27 mouse cellular contexts compared by ENCODE assay signal in genomic region chr14:118239351-118239750, GRCm38 (mm10). TPM values are rescaled to one million over a fixed set of nuclear protein-coding genes. Genes with fewer than 3 reads are reported as not detected.
DNase-seq lines count a peak whose midpoint lies in the region; ATAC-seq and TF ChIP-seq lines count a peak whose summit lies in the region.
"Had no signal": no experiment of that assay in that cellular context is flagged by ENCODE, and none has a peak within 500 bp of the region (broad histone marks: within the 10 kb centered on the region; RNA-seq: fewer than 3 reads in every experiment).

No protein-coding gene starts in this region.

- DNase-seq in hindbrain, embryonic 11.5 days (ENCODE audit: low spot score) = peak; percentile 18
- DNase-seq in hindbrain, embryonic 14.5 days (ENCODE audit: low spot score) = no peak
- DNase-seq in CH12.LX (ENCODE audit: extremely low read depth) = no peak
- peak; percentile 46 for DNase-seq in midbrain, embryonic 14.5 days
- no peak for DNase-seq in left cerebral cortex, postnatal 10 days (ENCODE audit: extremely low spot score in 1 of 2, low spot score in 2 of 2)
- DNase-seq in left cerebral cortex, adult 9 months (ENCODE audit: low spot score in 2 of 2) = no peak
- DNase-seq: adrenal gland, adult 2 months; cerebellum, adult 11-12 months; cerebellum, postnatal 25 days; gastrocnemius, adult 2 months; heart, postnatal 10 days; kidney, adult 8-10 months; kidney, postnatal 25 days; lung, adult 2 months had no signal

- H3K4me2 ChIP-seq in hindbrain, embryonic 11.5 days (replicated peaks; ENCODE audit: low read depth, low read length) = no peak overlapping the region
- H3K4me2 ChIP-seq in hindbrain, embryonic 14.5 days (replicated peaks) = no peak overlapping the region
- 0 out of 2 replicates have a peak overlapping the region, but pooled peaks have one; percentile 16 for H3K4me2 ChIP-seq in CH12.LX (ENCODE audit: insufficient read depth, low read depth, poor library complexity, severe bottlenecking)
- peak overlapping the region; percentile 43 for H3K4me2 ChIP-seq in midbrain, embryonic 14.5 days (ENCODE audit: low read length)
- H3K4me2 ChIP-seq: embryonic facial prominence, embryonic 12.5 days; heart, embryonic 11.5 days; limb, embryonic 12.5 days; liver, embryonic 12.5 days; stomach, embryonic 15.5 days had no signal

- no peak for TF ChIP-seq CTCF in CH12.LX (conservative IDR thresholded peaks at IDR 0.05 in 1 of 2, IDR thresholded peaks at IDR 0.05 in 1 of 2; ENCODE audit: low read depth in 2 of 2, low read length in 2 of 2)
- TF ChIP-seq CTCF in cortical plate, adult 2 months (IDR thresholded peaks at IDR 0.05; ENCODE audit: extremely low read depth, insufficient read depth, low read length) = 0 out of 2 replicates have a peak, but pooled peaks have one; percentile 15

- dilution Hi-C loops in CH12.LX (cut with MboI; ENCODE audit: extremely low pct_ligation_motif_present, extremely low pct_unique_long_range_greater_than_20kb, low sequenced_read_pairs) = no loop called here

- intact Hi-C loops in left cerebral cortex, postnatal 10 days (cut with DNase I) = loop anchor here (5.0 kb wide), 2 partner anchors 83 to 353 kb away; no protein-coding TSS in a partner anchor

- H3K27me3 ChIP-seq in hindbrain, embryonic 11.5 days (ENCODE audit: control insufficient read depth, insufficient read depth, low read length) = peaks cover 15% of the 10 kb centered on the region
- peaks cover 42% of the 10 kb centered on the region for H3K27me3 ChIP-seq in hindbrain, embryonic 14.5 days (ENCODE audit: control insufficient read depth, insufficient read depth, low read length)
- H3K27me3 ChIP-seq in CH12.LX (replicated peaks) = no peaks in the 10 kb centered on the region
- peaks cover 18% of the 10 kb centered on the region for H3K27me3 ChIP-seq in midbrain, embryonic 14.5 days (ENCODE audit: control insufficient read depth, insufficient read depth, low read length)

- whole genome bisulfite sequencing in hindbrain, embryonic 11.5 days = 17% methylated on average over 7 of the region's 8 CpGs
- 14% methylated on average over 8 of the region's 8 CpGs for WGBS in hindbrain, embryonic 14.5 days
- 8% methylated on average over 8 of the region's 8 CpGs for WGBS in midbrain, embryonic 14.5 days

- no peak for TF ChIP-seq POLR2A in CH12.LX (IDR thresholded peaks at IDR 0.05; ENCODE audit: low read depth, low read length)
- TF ChIP-seq POLR2A in cortical plate, adult 2 months (IDR thresholded peaks at IDR 0.05; ENCODE audit: extremely low read depth, insufficient read depth, low read length) = no peak

- peaks cover 8% of the 10 kb centered on the region for H3K9me3 ChIP-seq in hindbrain, embryonic 11.5 days (ENCODE audit: control insufficient read depth, low read length)
- H3K9me3 ChIP-seq in hindbrain, embryonic 14.5 days (ENCODE audit: control insufficient read depth, low read length) = peaks cover 19% of the 10 kb centered on the region
- peaks cover 24% of the 10 kb centered on the region for H3K9me3 ChIP-seq in CH12.LX (replicated peaks; ENCODE audit: low read length)
- peaks cover 17% of the 10 kb centered on the region for H3K9me3 ChIP-seq in midbrain, embryonic 14.5 days (ENCODE audit: control insufficient read depth, low read length)
- H3K9me3 ChIP-seq: liver, embryonic 12.5 days; stomach, embryonic 15.5 days had no signal

- H3K4me1 ChIP-seq in hindbrain, embryonic 11.5 days (replicated peaks; ENCODE audit: control insufficient read depth, insufficient read depth, low read length) = no peaks in the 10 kb centered on the region; the same call in 1 of the 2 replicates
- peaks cover 21% of the 10 kb centered on the region; the same call in 1 of the 2 replicates for H3K4me1 ChIP-seq in hindbrain, embryonic 14.5 days (replicated peaks; ENCODE audit: control insufficient read depth, insufficient read depth, low read length)
- H3K4me1 ChIP-seq in CH12.LX (ENCODE audit: control insufficient read depth in 1 of 2, insufficient read depth in 2 of 2) = peaks cover 8 to 21% of the 10 kb centered on the region in 2 experiments
- no peaks in the 10 kb centered on the region for H3K4me1 ChIP-seq in cortical plate, adult 2 months (ENCODE audit: control insufficient read depth, insufficient read depth, low read length)
- H3K4me1 ChIP-seq in midbrain, embryonic 14.5 days (ENCODE audit: control insufficient read depth, insufficient read depth, low read length) = 0 out of 2 replicates have a peak, but pooled peaks cover 8% of the 10 kb centered on the region

- TF ChIP-seq RAD21 in CH12.LX (IDR thresholded peaks at IDR 0.05; ENCODE audit: low read depth, low read length) = no peak; the same call in 1 of the 2 replicates

- no peak overlapping the region for H3K4me3 ChIP-seq in hindbrain, embryonic 11.5 days (ENCODE audit: low read depth, low read length)
- H3K4me3 ChIP-seq in hindbrain, embryonic 14.5 days (replicated peaks; ENCODE audit: low read length) = no peak overlapping the region
- no peak overlapping the region for H3K4me3 ChIP-seq in CH12.LX (replicated peaks in 1 of 3; ENCODE audit: low read depth in 2 of 3, low read length in 2 of 3, poor library complexity in 1 of 3)
- no peak overlapping the region for H3K4me3 ChIP-seq in cortical plate, adult 2 months (ENCODE audit: insufficient read depth, low read length)
- H3K4me3 ChIP-seq in midbrain, embryonic 14.5 days (replicated peaks; ENCODE audit: low read depth, low read length) = no peak overlapping the region
- H3K4me3 ChIP-seq: embryonic facial prominence, embryonic 12.5 days; erythroblast, embryonic 14.5 days; gastrocnemius, adult 2 months; left cerebral cortex, adult 2 months; limb, embryonic 12.5 days; liver, embryonic 12.5 days; megakaryocyte, embryonic 14.5 days; myocyte; stomach, embryonic 15.5 days had no signal

- no peak for TF ChIP-seq EP300 in CH12.LX (IDR thresholded peaks at IDR 0.05; ENCODE audit: low read length)

- no peaks in the 10 kb centered on the region for H3K79me2 ChIP-seq in CH12.LX (replicated peaks; ENCODE audit: control insufficient read depth, extremely low read depth, insufficient read depth, poor library complexity, severe bottlenecking)

- ATAC-seq in hindbrain, embryonic 11.5 days (ENCODE audit: low FRiP score) = no peak
- ATAC-seq in hindbrain, embryonic 14.5 days (ENCODE audit: low FRiP score) = no peak
- no peak for ATAC-seq in midbrain, embryonic 14.5 days (ENCODE audit: low FRiP score, low TSS enrichment)
- ATAC-seq: liver, embryonic 12.5 days had no signal

- H3K9ac ChIP-seq in hindbrain, embryonic 11.5 days (ENCODE audit: low read depth, low read length) = no peak overlapping the region
- no peak overlapping the region for H3K9ac ChIP-seq in hindbrain, embryonic 14.5 days
- no peak overlapping the region for H3K9ac ChIP-seq in CH12.LX (ENCODE audit: insufficient read depth, low read depth)
- H3K9ac ChIP-seq in midbrain, embryonic 14.5 days (replicated peaks; ENCODE audit: low read length) = no peak overlapping the region
- H3K9ac ChIP-seq: embryonic facial prominence, embryonic 12.5 days; limb, embryonic 12.5 days; liver, embryonic 12.5 days; stomach, embryonic 15.5 days had no signal

- no peaks in the 10 kb centered on the region for H3K36me3 ChIP-seq in hindbrain, embryonic 11.5 days (ENCODE audit: control insufficient read depth, insufficient read depth, low read length)
- no peaks in the 10 kb centered on the region for H3K36me3 ChIP-seq in hindbrain, embryonic 14.5 days (replicated peaks; ENCODE audit: control insufficient read depth, insufficient read depth)
- H3K36me3 ChIP-seq in CH12.LX (replicated peaks in 1 of 2; ENCODE audit: control insufficient read depth in 1 of 2, insufficient read depth in 1 of 2, low read length in 1 of 2) = no peaks in the 10 kb centered on the region
- H3K36me3 ChIP-seq in midbrain, embryonic 14.5 days (ENCODE audit: control insufficient read depth, insufficient read depth, low read length) = no peaks in the 10 kb centered on the region
- H3K36me3 ChIP-seq: embryonic facial prominence, embryonic 12.5 days; limb, embryonic 12.5 days; liver, embryonic 12.5 days; stomach, embryonic 15.5 days had no signal

- H3K27ac ChIP-seq in hindbrain, embryonic 11.5 days (ENCODE audit: low read depth, low read length) = no peak overlapping the region
- no peak overlapping the region for H3K27ac ChIP-seq in hindbrain, embryonic 14.5 days
- H3K27ac ChIP-seq in CH12.LX (ENCODE audit: insufficient read depth, low read depth) = no peak overlapping the region
- H3K27ac ChIP-seq in cortical plate, adult 2 months (ENCODE audit: insufficient read depth, low read length) = no peak overlapping the region
- no peak overlapping the region for H3K27ac ChIP-seq in midbrain, embryonic 14.5 days (replicated peaks; ENCODE audit: low read depth, low read length)
- H3K27ac ChIP-seq: embryonic facial prominence, embryonic 12.5 days; gastrocnemius, adult 2 months; left cerebral cortex, adult 2 months; limb, embryonic 12.5 days; liver, embryonic 12.5 days; stomach, embryonic 15.5 days had no signal

- in situ Hi-C loops in CH12.LX (cut with MboI; ENCODE audit: low pct_ligation_motif_present, low pct_unique_long_range_greater_than_20kb, low sequenced_read_pairs) = no loop called here

TF ChIP-seq in CH12.LX, 34 proteins besides CTCF, POLR2A, EP300 and RAD21 (continues in another document):
- TF ChIP-seq JUN (IDR thresholded peaks at IDR 0.05; ENCODE audit: insufficient read depth, low read depth, low read length) = no peak
- TF ChIP-seq MAX (IDR thresholded peaks at IDR 0.05; ENCODE audit: low read length) = no peak
- no peak for TF ChIP-seq USF1 (IDR thresholded peaks at IDR 0.05; ENCODE audit: low read depth, low read length)
- no peak for TF ChIP-seq E2F4 (IDR thresholded peaks at IDR 0.05; ENCODE audit: insufficient replicate concordance, low read depth, low read length)
- TF ChIP-seq ZMIZ1 (IDR thresholded peaks at IDR 0.05; ENCODE audit: low read depth, low read length) = no peak

RNA-seq across cellular contexts. Expression of gene Sox21, which starts 2.5 kb away (rescaled TPM):
- 10.7 and 12.6 TPM in 2 replicates for polyA plus RNA-seq in hindbrain, embryonic 11.5 days (2014; fragmentation: Nextera tagmentation; extraction: Ambion mirVana)
- polyA plus RNA-seq in hindbrain, embryonic 14.5 days (2014; fragmentation: Nextera tagmentation; extraction: Ambion mirVana) = 5.9 and 9.3 TPM in 2 replicates
- not detected in 2 replicates for total RNA-seq in CH12.LX (2012; rRNA removed)
- not detected in 2 replicates for total RNA-seq in CH12.LX (2014; rRNA removed)
- not detected in 2 replicates for polyA plus RNA-seq in CH12.LX (2012; ENCODE audit: insufficient read length, low read depth)
- polyA plus RNA-seq in cortical plate, adult 2 months (2012; rRNA removed) = 8.5 and 9.6 TPM in 2 replicates
- polyA plus RNA-seq in midbrain, embryonic 14.5 days (2014; fragmentation: Nextera tagmentation; extraction: Ambion mirVana) = 18.4 and 22.2 TPM in 2 replicates
- total RNA-seq in left cerebral cortex, postnatal 10 days (2021) = 1 to 10 TPM; 6.2 to 9.7 TPM
- total RNA-seq: adrenal gland, adult 2 months; gastrocnemius, adult 2 months; heart, postnatal 10 days; neutrophil, adult 5-6 weeks had no signal
- polyA plus RNA-seq: myocyte had no signal

RNA-seq across cellular contexts. Expression of gene Gm9376, which starts 27.4 kb away (rescaled TPM):
- not detected in 2 replicates for polyA plus RNA-seq in hindbrain, embryonic 11.5 days (2014; fragmentation: Nextera tagmentation; extraction: Ambion mirVana)
- polyA plus RNA-seq in hindbrain, embryonic 14.5 days (2014; fragmentation: Nextera tagmentation; extraction: Ambion mirVana) = not detected in 2 replicates
- not detected in 2 replicates for total RNA-seq in CH12.LX (2012; rRNA removed)
- total RNA-seq in CH12.LX (2014; rRNA removed) = not detected in 2 replicates
- not detected in 2 replicates for polyA plus RNA-seq in CH12.LX (2012; ENCODE audit: insufficient read length, low read depth)
- not detected in 2 replicates for polyA plus RNA-seq in cortical plate, adult 2 months (2012; rRNA removed)
- not detected in 2 replicates for polyA plus RNA-seq in midbrain, embryonic 14.5 days (2014; fragmentation: Nextera tagmentation; extraction: Ambion mirVana)
- not detected for total RNA-seq in left cerebral cortex, postnatal 10 days (2021)
- total RNA-seq: adrenal gland, adult 2 months; gastrocnemius, adult 2 months; heart, postnatal 10 days; left cerebral cortex, adult 2 months; neutrophil, adult 5-6 weeks had no signal
- polyA plus RNA-seq: adrenal gland, adult 2 months; C2C12; embryonic facial prominence, embryonic 12.5 days; erythroblast, embryonic 14.5 days; gonadal fat pad, adult 2 months; heart, embryonic 11.5 days; limb, embryonic 12.5 days; liver, embryonic 12.5 days; lung, adult 2 months; myocyte; stomach, embryonic 15.5 days had no signal

Comparison
In these comparisons a context has a peak if more than half of its experiments do, and no peak if none do; other contexts are left out.
1. DNase-seq: peak in hindbrain, embryonic 11.5 days (single experiment) and midbrain, embryonic 14.5 days (single experiment); none in hindbrain, embryonic 14.5 days (single experiment), CH12.LX (single experiment), left cerebral cortex, postnatal 10 days (0 of 2) and left cerebral cortex, adult 9 months (0 of 2).
2. H3K4me2 ChIP-seq: peak in CH12.LX (single experiment) and midbrain, embryonic 14.5 days (single experiment); none in hindbrain, embryonic 11.5 days (single experiment) and hindbrain, embryonic 14.5 days (single experiment).